Mouse (Mus musculus) adrenal gland, postnatal 4 days (tissue): Measurements from ENCODE around the gene Ramp2. TPM values are rescaled to one million over a fixed set of nuclear protein-coding genes. Genes with fewer than 3 reads are reported as not detected.

ENCODE experiments used
- DNase-seq, 2 experiments: peaks; one replicate each; pipeline ENCODE4 v3.0.0; 2021 to 2022; ENCODE audit warnings: low spot score in 2 of 2, mixed read lengths in 2 of 2
- long read RNA-seq, 2 experiments: library from polyadenylated mRNA; stranded (forward); transcript quantifications; one replicate each; pipeline ENCODE4 v2.0.0; 2021
- total RNA-seq, 2 experiments: library from RNA; stranded (reverse); gene quantifications; 2 replicates each; pipeline ENCODE4 v1.2.3; 2021

Gene Ramp2
- 10 to 100 TPM; 85.7 to 96.0 TPM for total RNA-seq
- long read RNA-seq, experiment 1, transcript Ramp2-204 (4 exons, 1,178 nt) = major isoform, 46 of 63 reads
- long read RNA-seq, experiment 1, partial matches to known transcripts = 2 of 63 reads
- long read RNA-seq, experiment 1, other reads (novel, unspliced or antisense) = 12 of 63 reads
- long read RNA-seq, experiment 2, transcript Ramp2-204 (4 exons, 1,178 nt) = major isoform, 43 of 60 reads
- long read RNA-seq, experiment 2, partial matches to known transcripts = 1 of 60 reads
- long read RNA-seq, experiment 2, other reads (novel, unspliced or antisense) = 10 of 60 reads

DNA sequence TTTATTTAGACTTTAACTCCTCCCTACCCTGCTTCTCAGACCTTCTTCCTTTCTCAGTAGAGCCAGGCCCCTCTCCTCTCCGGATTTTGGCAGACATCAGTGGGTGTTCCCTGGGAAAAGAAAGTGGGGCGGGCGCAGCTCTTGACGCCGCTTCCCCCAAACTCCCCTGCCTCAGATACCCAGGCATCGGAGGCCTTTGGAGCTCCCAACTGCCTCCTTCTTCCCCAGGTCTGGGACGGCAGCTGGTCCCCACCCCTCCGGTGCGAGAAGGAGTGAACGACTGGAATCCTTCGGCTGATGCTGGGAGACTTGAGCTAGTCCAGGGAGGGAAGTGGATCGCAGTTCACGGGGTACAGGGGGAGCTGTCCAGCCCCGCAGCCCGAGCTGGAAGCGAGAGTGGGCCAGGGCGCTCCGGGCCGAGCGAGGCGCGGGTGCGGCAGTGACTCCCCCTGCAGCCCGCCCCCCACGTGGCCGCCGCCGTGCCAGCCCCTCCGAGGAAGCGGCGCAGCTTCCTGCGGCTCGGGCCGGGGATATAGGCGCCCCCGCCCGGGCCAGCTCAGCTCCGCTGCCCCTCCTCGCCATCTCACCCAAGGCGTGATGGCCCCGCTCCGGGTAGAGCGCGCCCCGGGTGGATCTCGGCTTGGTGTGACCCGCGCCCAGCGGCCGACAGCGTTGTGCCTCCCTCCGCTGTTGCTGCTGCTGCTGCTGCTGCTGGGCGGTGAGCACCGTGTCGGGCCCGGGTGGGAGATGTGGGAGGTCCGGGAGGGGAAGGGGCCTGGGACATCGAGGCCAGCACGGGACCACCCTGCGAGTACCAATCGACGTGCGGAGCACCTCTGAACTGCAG lies at the start of gene Ramp2:
Ramp2 (plus strand) TSS at position 174 of the 847 bp plus-strand sequence.
- peak in 1 of 2 experiments; percentile 30 for DNase-seq

DNA sequence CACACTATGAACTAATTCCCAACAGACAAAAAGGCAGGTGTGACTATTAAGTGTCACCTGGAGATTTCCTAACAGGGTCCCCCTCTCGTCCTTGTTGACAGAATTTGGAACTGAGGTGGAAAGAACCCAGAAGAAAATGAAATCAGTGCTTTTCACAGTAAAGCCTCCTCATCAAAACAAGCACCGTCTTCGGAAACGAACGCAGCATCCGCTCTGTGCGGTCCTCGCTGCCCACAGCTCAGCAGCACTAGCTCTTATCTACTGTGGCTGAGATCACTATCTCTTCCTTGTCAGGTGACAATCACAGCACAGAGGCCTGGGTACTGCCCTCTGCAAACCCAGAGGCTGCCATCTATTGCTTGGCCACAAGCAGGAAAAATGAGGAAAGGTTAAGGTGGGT lies 49.7 kb upstream of the Ramp2 start:
- DNase-seq = no peak

DNA sequence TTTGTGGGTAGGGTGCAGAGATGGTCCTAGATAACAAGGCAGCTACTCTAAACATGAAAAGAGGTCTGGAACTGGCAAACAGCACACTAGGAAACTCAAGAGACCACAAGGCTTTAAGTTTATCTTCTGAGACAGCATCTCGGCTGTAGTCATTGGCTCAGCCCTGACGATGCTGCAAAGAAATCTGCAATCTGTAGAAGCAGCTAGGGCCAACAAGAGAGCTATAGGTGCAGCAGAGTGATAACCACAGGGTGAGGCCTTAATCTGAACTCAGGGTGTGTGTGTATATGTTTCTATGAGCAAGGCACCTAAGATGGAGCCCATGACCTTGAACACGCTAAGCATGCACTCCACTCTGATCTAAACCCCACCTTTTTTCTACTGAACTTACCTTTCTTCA lies 46.3 kb upstream of the Ramp2 start:
- DNase-seq = no peak

DNA sequence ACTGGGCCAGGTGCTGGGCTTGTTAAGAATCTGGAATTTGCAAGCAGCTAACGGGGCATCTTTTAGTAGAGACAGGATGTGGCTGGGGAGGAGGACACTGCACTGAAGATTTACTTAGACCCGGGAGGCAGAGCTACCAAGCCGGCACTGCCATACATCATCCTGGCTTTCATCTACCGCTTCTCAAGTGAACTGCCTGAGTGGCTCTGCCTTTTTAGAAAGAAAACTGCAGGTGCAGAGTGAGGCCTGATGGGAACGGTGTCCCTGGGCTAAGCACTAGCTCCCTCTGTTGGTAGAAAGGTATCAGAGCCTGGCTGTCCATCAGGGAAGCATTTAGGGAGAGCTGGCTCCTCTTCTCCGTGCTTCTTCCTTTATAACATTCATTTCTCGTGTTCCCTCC lies 44.8 kb upstream of the Ramp2 start:
- DNase-seq = no peak

DNA sequence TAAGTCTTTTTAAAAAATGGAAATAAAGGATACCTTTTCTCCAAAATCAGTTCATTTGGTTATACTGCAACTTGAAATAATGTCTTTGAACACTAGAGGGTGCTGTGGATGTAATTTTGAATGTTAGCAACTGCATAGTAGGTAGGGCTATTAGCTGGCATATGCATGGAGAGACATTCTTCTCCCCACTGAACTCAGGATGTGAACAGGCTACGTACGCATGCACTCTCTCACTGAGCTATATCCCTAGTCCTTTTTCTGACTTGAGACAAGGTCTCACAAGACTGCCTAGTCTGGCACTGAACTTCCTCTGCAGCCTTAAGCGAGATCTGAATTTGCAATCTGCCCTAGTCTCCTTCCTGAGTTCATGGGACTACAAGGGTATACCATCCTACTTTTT lies 33.9 kb upstream of the Ramp2 start:
- DNase-seq = no peak

DNA sequence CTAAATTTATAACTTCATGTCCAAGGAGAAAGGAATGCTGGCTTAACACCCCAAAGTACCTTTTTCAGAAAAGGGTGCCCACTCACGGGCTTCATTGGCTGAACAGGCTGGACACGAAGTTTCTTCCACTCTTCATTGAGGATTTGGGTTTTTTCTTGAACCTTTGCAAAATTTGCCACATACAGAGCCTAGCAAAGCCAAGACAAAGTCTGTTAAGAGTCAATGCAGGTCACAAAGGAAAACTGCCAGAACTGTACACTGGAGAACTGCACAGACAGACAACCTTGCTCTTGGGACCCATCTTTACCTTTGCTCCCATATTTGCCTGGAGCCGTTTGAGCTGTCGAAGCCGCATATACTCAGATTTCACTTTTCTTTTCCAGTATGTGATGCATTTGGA lies 28.9 kb upstream of the Ramp2 start:
- no peak for DNase-seq

DNA sequence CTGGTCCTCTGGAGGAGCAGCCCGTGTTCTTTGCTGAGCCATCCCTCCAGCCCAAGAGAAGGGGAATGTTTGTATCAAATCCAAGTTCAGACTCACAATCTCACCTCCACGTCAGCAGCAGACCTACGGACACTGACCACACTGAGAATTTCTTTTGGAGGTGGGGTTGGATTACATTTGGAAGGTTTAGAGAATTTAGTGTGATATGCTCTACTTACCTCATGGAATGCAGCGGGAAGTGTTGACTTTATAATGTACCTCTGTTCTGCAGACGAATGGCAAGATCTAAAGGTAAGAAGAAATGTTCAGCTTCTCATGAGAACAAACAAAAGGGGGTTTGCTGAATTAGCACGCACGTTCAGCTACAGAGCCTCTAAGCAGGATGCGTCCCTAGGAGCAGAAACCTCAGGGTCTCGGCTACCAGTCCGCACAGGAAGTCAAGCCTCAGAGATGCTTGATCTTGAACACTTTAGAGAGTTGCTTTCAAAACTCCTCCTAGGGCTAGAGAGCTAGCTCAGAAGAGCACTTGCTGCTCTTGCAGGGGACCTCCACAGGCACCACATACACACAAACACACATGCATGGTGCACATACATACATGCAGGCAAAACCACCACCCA lies 27.3 kb upstream of the Ramp2 start:
- no peak for DNase-seq

DNA sequence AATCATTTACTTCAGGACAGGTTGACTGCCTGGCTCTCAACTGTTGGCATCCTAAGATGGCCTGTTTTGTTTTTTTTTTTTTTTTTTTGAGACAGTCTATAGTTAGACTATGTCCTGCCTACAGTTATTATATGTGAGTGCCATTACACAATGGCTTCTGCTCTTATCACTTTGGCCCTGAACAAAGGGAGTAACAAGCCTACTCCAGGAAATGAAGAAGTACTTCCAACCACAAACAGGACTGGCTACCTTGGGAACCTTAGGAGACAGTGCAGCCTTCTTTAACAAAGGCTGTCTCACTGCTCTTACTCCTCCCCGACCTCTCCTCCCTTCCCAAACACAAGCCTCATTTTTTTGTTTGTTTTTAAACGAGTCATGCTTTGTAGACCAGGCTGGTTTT lies 25.0 kb upstream of the Ramp2 start:
- DNase-seq = no peak

DNA sequence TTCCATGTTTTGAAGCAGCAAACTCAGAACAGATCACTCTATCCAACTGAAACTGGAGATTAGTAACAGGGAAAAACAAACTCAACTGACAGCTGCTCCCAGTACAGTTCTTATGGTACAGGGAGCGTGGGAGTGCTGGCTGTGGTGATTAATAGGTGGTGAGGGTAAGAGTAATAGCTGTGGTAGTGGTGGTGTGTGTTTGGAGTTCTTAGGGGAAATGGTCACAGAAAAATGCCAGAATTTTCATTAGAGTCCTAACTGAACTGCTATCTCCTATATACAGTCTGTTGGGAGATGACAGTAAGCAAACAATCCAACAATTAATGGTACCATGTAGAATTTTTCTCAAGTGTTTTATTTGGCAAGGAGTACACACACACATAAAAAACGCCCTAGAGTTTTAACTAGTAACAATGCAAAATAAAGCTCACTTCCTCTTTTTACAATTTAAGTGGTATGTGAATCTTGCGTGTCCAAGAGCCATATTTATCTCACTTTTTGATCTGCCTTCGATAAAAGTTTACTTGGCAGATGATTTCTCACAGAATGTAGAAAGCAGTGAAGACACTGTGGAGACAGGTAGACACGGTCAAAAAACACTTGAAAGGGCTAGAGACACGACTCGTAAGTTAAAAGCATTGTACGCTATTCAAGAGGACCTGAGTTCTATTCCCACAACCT lies 24.4 kb upstream of the Ramp2 start:
- DNase-seq = no peak

DNA sequence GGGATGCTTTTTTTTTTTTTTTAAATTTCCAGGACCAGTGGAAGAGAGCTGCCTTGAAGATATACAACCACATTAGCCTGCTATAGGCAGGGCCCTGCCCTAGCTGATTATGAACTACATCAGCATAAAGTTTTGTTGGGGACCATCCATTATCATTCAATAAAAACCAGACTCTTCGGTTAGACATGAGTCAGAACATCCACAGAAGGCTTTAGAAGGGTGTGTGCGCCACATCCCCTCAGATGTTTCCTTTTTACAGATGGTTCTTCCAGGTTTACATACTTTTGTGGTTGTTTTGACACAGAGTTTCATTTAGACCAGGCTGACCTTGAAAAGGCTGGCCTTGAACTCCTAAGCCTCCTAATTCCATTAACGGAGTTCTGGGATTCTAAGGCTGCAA lies 21.5 kb upstream of the Ramp2 start:
- no peak for DNase-seq

DNA sequence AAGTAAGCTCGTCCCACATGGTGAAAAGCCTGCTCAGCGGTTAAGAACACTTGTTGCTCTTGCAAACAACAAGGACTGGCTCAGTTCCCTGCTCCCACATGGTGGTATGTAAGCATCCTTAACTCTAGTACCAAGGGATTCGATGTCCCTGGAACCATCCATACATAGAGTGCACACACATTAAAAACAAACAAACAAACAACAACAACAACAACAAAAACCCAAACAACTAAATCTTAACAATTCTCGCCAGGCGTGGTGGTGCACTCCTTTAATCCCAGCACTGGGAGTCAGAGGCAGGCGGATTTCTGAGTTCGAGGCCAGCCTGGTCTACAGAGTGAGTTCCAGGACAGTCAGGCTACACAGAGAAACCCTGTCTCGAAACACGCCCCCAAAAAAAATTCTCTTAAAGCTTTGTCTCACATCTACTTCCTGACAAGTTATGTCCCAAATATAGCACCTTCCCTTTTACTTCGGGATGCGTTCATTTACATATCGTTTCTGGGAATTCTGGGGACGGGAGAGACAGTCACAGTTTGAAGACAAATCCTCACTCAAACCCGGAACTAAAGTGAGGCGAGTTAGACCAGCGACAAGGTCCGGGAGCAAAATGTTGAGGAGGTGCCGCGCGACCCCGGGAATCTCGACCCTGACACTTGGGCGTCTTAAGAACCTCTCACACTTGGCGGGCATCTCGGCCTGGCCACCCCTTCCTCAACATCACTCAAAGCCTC lies 20.3 kb upstream of the Ramp2 start:
- DNase-seq = no peak

DNA sequence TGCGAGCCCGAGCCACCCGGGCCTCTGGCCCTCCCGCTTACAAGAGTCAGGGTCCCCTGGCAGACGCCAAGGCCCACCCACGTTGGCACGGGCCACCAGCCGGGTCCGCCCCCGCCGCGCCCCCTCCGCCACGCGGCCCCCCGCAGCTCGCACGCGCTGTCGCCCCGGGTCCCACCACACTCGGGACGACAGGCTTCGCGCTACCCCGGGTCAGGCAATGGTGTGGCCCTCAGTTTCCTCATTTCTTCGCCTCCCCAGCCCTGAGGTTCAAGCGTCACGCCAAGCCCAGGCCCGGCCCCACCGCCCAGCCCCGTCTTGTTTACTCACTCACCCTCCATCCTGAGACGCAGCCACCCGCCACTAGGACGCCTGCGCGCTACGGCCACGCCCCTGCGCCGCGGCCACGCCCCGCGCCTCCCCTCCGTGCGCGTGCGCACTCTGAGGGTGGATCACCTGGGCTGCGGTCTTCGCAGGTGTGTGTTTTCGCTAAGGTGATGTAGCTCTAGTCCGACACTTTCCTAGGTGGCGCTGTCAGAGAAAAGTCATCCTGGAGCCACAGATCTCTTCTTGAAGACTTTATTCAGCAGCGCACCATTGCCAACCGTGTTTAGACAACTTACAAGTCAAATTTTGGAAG lies 19.6 kb upstream of the Ramp2 start, which contains the start of gene Ezh1:
Ezh1 (minus strand) TSS at position 399 of the 637 bp plus-strand sequence.
- DNase-seq = peak; percentile 83 to 85

DNA sequence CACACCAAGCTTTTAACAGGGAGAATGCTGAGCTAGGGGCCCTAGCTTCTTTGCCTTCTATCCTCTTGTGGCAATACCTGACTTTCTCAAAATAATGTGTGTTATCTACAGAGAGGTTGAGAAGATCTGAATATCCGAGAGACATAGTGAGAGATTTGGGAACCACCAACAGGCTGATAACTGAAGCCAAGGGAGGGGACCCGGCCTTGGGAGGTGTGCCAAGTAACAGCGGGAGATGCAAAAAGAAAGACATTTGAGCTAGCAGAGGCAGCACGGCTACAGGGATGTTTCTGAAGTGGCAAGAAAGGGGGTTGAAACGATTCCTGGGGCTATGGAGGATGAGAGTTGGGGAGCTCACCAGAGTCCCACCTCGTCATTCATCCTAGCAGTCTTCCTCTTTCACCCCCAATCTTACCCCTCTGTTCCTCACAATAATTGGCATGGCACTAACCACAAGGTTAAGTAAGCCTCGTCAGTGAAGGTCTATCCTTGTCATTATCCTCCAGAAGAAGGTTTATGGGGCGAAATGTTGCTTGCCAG lies 16.4 kb upstream of the Ramp2 start:
- DNase-seq = no peak

DNA sequence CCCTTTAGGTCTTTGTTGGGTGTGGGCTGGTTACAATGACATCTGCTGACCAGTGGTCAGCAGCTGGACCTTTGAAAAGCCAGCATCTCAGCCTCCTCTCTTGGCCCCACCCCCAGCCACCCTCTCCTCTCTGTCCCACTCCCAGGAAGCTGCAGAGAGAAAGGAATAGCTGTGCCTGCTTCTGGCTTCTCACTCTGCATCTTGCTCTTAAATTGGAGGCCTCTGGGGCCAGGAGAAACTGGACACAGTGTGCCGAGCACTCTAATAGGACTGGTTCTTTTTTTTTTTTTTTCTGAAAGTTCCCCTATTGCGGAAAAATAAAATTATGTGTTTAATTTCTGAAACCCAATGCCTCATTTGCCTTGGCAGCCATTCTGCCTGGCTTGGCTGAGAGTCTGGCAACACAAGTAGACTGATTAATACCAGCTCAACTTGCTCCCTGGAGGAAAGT lies 15.7 kb upstream of the Ramp2 start:
- no peak for DNase-seq

DNA sequence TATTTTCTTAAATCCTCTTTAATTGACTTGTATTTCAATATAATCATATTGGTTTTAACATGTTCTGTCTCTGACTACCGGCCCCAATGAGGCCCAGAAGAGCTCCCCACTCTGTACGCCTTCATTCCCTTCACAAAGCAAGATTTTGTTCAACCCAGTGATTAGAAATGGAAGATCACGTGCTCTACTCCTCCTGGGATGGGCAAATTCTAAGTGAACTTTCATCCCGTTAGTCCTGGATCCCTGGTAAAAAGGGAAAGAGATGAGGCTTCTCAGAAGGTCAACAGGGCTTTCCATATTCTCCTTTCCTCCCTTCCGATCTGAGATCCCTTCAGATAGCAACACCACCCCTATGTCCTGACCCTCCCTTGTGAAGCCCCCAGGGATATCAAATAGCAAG lies 15.3 kb upstream of the Ramp2 start:
- DNase-seq = no peak

DNA sequence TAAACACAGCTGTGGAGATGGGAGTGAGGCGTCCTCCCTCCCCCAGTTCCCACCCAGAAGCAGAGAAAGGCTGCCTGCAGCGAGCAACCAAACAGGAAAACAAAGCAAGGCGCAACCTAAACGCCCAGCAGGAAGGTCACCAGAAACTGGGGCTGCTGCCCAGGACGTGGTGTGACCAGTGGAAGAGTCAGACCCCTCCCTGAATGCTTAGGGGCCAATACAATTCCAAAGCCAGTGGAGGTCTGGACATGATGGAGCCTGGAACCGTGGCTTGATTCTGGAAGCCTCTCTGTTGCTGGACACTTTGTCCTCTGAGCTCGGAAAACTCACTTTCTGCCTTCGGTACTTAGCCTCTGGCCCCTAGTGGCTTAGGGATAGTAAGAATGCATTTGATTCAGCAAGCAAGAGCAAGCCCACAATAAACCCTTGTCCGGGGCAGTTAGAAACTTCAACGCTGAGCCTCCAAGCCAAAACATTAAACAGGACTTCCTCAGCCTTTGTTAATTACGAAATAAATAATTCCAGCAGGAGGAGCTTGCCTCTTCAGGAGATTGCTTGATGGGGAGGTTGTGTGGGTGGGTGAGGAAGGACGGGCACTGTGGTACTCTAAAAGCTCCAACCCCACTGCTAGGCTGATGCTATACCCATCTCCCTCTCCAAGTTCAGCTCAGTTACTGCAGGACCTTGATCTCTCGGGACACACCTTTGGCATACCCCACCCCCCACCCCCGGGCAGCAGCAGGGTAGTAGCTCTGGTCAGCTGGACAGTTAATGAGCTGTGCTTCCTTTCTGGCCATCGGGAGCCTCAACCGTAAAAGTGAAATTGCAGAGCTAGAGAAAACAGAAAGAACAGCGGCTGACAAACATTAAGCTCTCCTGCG lies 14.6 kb upstream of the Ramp2 start:
- no peak for DNase-seq

DNA sequence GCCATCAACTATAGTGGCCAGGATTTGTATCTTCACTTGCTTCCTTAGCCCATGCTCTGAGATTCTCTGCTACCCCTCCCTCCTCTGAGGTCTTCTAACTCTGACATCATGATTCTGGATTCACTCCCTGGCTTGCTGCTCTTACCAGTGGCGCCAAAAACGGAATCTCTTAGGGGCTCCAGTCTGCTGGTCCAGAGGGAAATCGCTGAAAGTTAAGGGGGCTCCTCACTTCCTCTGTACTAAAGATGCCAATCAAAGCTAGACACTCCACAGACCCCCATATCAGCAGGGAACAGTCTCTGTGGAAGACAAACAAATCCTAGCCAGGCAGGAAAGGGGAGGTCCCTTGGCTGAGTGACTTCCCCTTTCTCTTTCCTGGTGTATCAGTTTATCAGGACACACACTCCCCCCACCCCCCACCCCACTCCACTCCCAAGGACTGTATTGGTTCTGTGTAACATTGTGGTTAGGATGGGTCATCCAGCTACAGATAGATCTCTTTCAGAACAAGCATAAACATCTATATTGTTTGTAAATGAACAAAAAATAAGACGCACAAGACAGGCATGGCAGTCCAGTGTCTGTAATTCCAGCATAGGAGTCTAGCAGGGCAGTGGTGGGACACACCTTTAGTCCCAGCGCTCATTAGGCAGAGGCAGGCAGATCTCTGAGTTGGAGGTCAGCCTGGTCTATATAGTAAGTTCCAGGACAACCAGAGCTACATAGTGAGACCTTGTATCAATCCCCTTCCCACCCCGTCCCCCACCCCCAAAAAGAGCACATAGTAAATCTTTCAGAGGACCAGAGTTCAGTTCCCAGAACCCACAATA lies 13.6 kb upstream of the Ramp2 start:
- no peak for DNase-seq

DNA sequence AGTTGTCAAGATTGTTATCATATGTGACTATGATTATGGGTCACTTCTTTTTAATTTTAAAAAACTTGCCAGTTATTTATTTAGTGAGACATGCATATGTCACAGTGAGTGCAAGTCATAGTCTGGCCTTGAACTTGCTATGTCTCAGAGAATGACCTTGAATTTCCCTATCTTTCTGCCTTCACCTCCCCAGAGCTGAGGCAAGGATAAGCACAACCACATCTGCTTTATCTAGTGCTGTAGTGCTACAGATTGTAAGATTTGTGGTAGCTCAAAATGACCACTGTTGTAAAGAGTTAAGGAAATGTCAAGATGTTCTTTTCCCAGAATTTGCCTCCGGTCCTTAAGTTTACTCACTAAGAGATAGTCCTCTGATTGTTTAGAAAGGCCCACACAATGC lies 12.6 kb upstream of the Ramp2 start:
- no peak for DNase-seq
